Mouse (Mus musculus) mammary gland, adult 2 months (tissue): ENCODE data around the gene Ear14. TPM values are rescaled to one million over a fixed set of nuclear protein-coding genes. Genes with fewer than 3 reads are reported as not detected.

Experiments used
- polyA plus RNA-seq: library from polyadenylated mRNA; depleted of rRNA; stranded (reverse); fragments of >200 nt; gene quantifications from 2 replicates; pipeline ENCODE4 v1.2.3, GENCODE M21; 2012; ENCODE audit warnings: low replicate concordance; rRNA removed

The Ear14 gene
- polyA plus RNA-seq = not detected in 2 replicates

GRCm38 (mm10) chr14:51203115-51203514 is at the start of gene Ear14:
Gene Ear14 (plus strand): TSS chr14:51203391.

GRCm38 (mm10) chr14:51161976-51162375 is 41.2 kb upstream of the Ear14 start, which contains the start of gene Rnase2b:
Gene Rnase2b (plus strand): TSS chr14:51162260.

GRCm38 (mm10) chr14:51199098-51200023 is 3.8 kb upstream of the Ear14 start, which contains the start of gene Ang2:
Gene Ang2 (minus strand): TSS chr14:51199148.

Other genes with a start within 250 kb of the Ear14 start
- 1.5 and 3.5 TPM in 2 replicates for gene Pnp2, start 247.4 kb upstream of the Ear14 start, polyA plus RNA-seq
- gene Rnase10, start 195.6 kb upstream of the Ear14 start, polyA plus RNA-seq = 0.38 and 0.83 TPM in 2 replicates
- not detected in 2 replicates for gene Rnase9, start 161.5 kb upstream of the Ear14 start, polyA plus RNA-seq
- not detected in 2 replicates for gene Rnase11, start 153.2 kb upstream of the Ear14 start, polyA plus RNA-seq
- gene Rnase12, start 145.7 kb upstream of the Ear14 start, polyA plus RNA-seq = not detected in 2 replicates
- not detected in 2 replicates for gene Olfr750, start 129.0 kb upstream of the Ear14 start, polyA plus RNA-seq
- 251 and 590 TPM in 2 replicates for gene Rnase4, start 112.3 kb upstream of the Ear14 start, polyA plus RNA-seq
- 13.7 and 30.3 TPM in 2 replicates for gene Ang, start 112.2 kb upstream of the Ear14 start, polyA plus RNA-seq
- gene Eddm3b, start 89.0 kb upstream of the Ear14 start, polyA plus RNA-seq = not detected in 2 replicates
- 32.8 and 44.9 TPM in 2 replicates for gene Rnase6, start 79.5 kb upstream of the Ear14 start, polyA plus RNA-seq
- gene Rnase1, start 56.6 kb upstream of the Ear14 start, polyA plus RNA-seq = 0.23 and 1.6 TPM in 2 replicates
- gene Rnase2b, start 41.1 kb upstream of the Ear14 start, polyA plus RNA-seq = 1.9 TPM in 1 of 2 replicates, not detected in the other
- not detected in 2 replicates for gene Ang2, start 4.2 kb upstream of the Ear14 start, polyA plus RNA-seq
- 0.20 TPM in 1 of 2 replicates, not detected in the other for gene Rnase2a, start 52.7 kb downstream of the Ear14 start, polyA plus RNA-seq
- not detected in 2 replicates for gene Gm7247, start 158.4 kb downstream of the Ear14 start, polyA plus RNA-seq
- not detected in 2 replicates for gene Vmn2r88, start 207.4 kb downstream of the Ear14 start, polyA plus RNA-seq
- not detected in 2 replicates for gene Vmn2r89, start 248.5 kb downstream of the Ear14 start, polyA plus RNA-seq